Mouse (Mus musculus): Measurements from ENCODE around the gene L3mbtl3. TPM values are rescaled to one million over a fixed set of nuclear protein-coding genes. Genes with fewer than 3 reads are reported as not detected.

L3mbtl3 gene
- total and polyA plus RNA-seq, 3 experiments = 1.8 to 3.5 TPM; not detected in 1

GRCm38 (mm10) chr10:26364942-26365341 lies 10.8 kb downstream of the L3mbtl3 start:
- peak; percentile 18 for DNase-seq (ENCODE audit: low read depth, low spot score)
- Histone ChIP-seq H3K36me3 (ENCODE audit: control insufficient read depth in 1 of 2, insufficient read depth in 2 of 2, low read length in 2 of 2) (peaks cover 0 to 3% of the 10 kb centered on the region in 2 experiments; a peak in 2 of 4 replicates), H3K27ac (ENCODE audit: control insufficient read depth, low read depth, low read length) (no peak overlapping the region), H3K4me3 (ENCODE audit: control insufficient read depth in 1 of 2, insufficient read depth in 1 of 2, low read depth in 2 of 2, low read length in 2 of 2) (no peak overlapping the region), H3K9me3 (replicated peaks; ENCODE audit: insufficient read depth, low read length) (no peaks in the 10 kb centered on the region), H3K4me1 (ENCODE audit: control insufficient read depth in 1 of 2, insufficient read depth in 2 of 2, low read length in 2 of 2) (no peaks in the 10 kb centered on the region; a peak in 1 of 4 replicates), H3K27me3 (ENCODE audit: control insufficient read depth in 1 of 2, insufficient read depth in 2 of 2, low read length in 2 of 2) (no peaks in the 10 kb centered on the region), H3K9ac (ENCODE audit: control insufficient read depth, low read depth, low read length, poor library complexity, severe bottlenecking) (no peak overlapping the region), H3K79me2 (ENCODE audit: control insufficient read depth, insufficient read depth, low read length, poor library complexity) (no peaks in the 10 kb centered on the region)
- TF ChIP-seq BHLHE40 (IDR thresholded peaks at IDR 0.05; ENCODE audit: borderline replicate concordance, low read depth, low read length) = 0 out of 2 replicates have a peak, but pooled peaks have one; percentile 12
- TF ChIP-seq ETS1 (IDR thresholded peaks at IDR 0.05; ENCODE audit: low read depth, low read length) = no peak
- TF ChIP-seq ZNF384 (IDR thresholded peaks at IDR 0.05; ENCODE audit: low read depth, low read length) = peak; percentile 44
- peak; percentile 38 to 56; a peak in 3 of 4 replicates for TF ChIP-seq EP300 (IDR thresholded peaks at IDR 0.05; ENCODE audit: low read depth in 1 of 2, low read length in 2 of 2)
- peak; percentile 69 for TF ChIP-seq RCOR1 (IDR thresholded peaks at IDR 0.05; ENCODE audit: low read depth, low read length)
- TF ChIP-seq SMC3 (IDR thresholded peaks at IDR 0.05; ENCODE audit: low read depth, low read length) = no peak
- TF ChIP-seq NELFE (IDR thresholded peaks at IDR 0.05; ENCODE audit: low read depth, low read length) = no peak
- no peak for TF ChIP-seq TBP (IDR thresholded peaks at IDR 0.05; ENCODE audit: low read depth, low read length)
- no peak for TF ChIP-seq MAZ (IDR thresholded peaks at IDR 0.05; ENCODE audit: low read depth, low read length)
- peak; percentile 56 for TF ChIP-seq GATA1 (IDR thresholded peaks at IDR 0.05; ENCODE audit: low read depth, low read length)
- peak; percentile 77; the same call in 1 of the 2 replicates for TF ChIP-seq TCF12 (IDR thresholded peaks at IDR 0.05; ENCODE audit: low read depth, low read length)

- Histone ChIP-seq H3K4me3 (ENCODE audit: control insufficient read depth in 1 of 2, insufficient read depth in 1 of 2, low read depth in 2 of 2, low read length in 2 of 2) (no peak overlapping the region), H3K9ac (ENCODE audit: control insufficient read depth, low read depth, low read length, poor library complexity, severe bottlenecking) (no peak overlapping the region), H3K4me1 (ENCODE audit: control insufficient read depth in 1 of 2, insufficient read depth in 2 of 2, low read length in 2 of 2) (no peaks in the 10 kb centered on the region; a peak in 1 of 4 replicates), H3K27me3 (ENCODE audit: control insufficient read depth in 1 of 2, insufficient read depth in 2 of 2, low read length in 2 of 2) (no peaks in the 10 kb centered on the region), H3K79me2 (ENCODE audit: control insufficient read depth, insufficient read depth, low read length, poor library complexity) (no peaks in the 10 kb centered on the region), H3K36me3 (ENCODE audit: control insufficient read depth in 1 of 2, insufficient read depth in 2 of 2, low read length in 2 of 2) (peaks cover 0 to 3% of the 10 kb centered on the region in 2 experiments; a peak in 2 of 4 replicates), H3K27ac (ENCODE audit: control insufficient read depth, low read depth, low read length) (no peak overlapping the region), H3K9me3 (replicated peaks; ENCODE audit: insufficient read depth, low read length) (no peaks in the 10 kb centered on the region)
- TF ChIP-seq MXI1 (IDR thresholded peaks at IDR 0.05; ENCODE audit: low read depth, low read length) (no peak), ZKSCAN1 (IDR thresholded peaks at IDR 0.05; ENCODE audit: low read depth, low read length) (no peak), USF2 (IDR thresholded peaks at IDR 0.05; ENCODE audit: borderline replicate concordance in 1 of 2, insufficient read depth in 1 of 2, low read depth in 1 of 2, low read length in 2 of 2) (no peak), BHLHE40 (IDR thresholded peaks at IDR 0.05; ENCODE audit: borderline replicate concordance, low read depth, low read length) (no peak), ZC3H11A (IDR thresholded peaks at IDR 0.05; ENCODE audit: low read depth, low read length) (no peak), MEF2A (IDR thresholded peaks at IDR 0.05; ENCODE audit: extremely low read depth, insufficient replicate concordance, low read depth, low read length, poor library complexity, severe bottlenecking) (no peak), CHD2 (IDR thresholded peaks at IDR 0.05; ENCODE audit: low read length) (no peak), SMC3 (IDR thresholded peaks at IDR 0.05; ENCODE audit: low read depth, low read length) (no peak), MAFK (IDR thresholded peaks at IDR 0.05; ENCODE audit: borderline replicate concordance, low read depth, low read length) (no peak), SIN3A (IDR thresholded peaks at IDR 0.05; ENCODE audit: low read length) (no peak), ZNF384 (IDR thresholded peaks at IDR 0.05; ENCODE audit: low read depth, low read length) (no peak), HCFC1 (IDR thresholded peaks at IDR 0.05; ENCODE audit: low read depth, low read length) (no peak), TAL1 (IDR thresholded peaks at IDR 0.05; ENCODE audit: low read length) (no peak), MAZ (IDR thresholded peaks at IDR 0.05; ENCODE audit: low read depth, low read length) (no peak), TBP (IDR thresholded peaks at IDR 0.05; ENCODE audit: low read depth, low read length) (no peak), ZMIZ1 (IDR thresholded peaks at IDR 0.05; ENCODE audit: low read depth, low read length) (no peak), JUND (IDR thresholded peaks at IDR 0.05; ENCODE audit: low read depth, low read length) (no peak)
- no peak for DNase-seq (ENCODE audit: low read depth, low spot score)
These were observed 11.4 kb downstream of the L3mbtl3 start for GRCm38 (mm10) chr10:26364326-26364856.

Measured in MEL (cell line).